Mouse (Mus musculus): ENCODE measurements at regions not wholly inside any gene's neighbourhood (a gene's known extent, or its start where the extent isn't known, plus 50 kb on each side); places are given as distances from the start of the nearest gene placed in this dataset.

GRCm38 (mm10) chr5:16976006-16976405, 184.4 kb downstream of the Gm28710 start:
- TF ChIP-seq CTCF (IDR thresholded peaks at IDR 0.05; ENCODE audit: low read depth) (no peak), EP300 (IDR thresholded peaks at IDR 0.05; ENCODE audit: low read depth) (no peak)
